In the genomic region with DNA sequence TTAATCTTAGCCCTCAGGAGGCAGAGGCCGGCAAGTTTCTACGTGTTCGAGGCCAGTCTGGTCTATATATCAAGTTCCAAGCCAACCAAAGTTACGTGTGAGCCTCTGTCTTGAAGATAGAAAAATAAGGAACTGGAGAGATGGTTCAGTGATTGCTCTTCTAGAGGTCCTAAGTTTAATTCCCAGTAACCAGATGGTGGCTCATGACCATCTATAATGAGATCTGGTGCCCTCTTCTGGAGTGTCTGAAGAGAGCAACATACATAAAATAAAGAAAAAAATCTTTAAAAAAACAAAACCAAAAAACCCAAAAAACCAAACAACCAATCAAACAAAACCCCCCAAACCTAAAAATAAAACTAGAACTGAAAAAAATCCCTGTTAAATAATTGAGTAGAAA, we compare ENCODE assay signal across 21 mouse cellular contexts. TPM values are rescaled to one million over a fixed set of nuclear protein-coding genes. Genes with fewer than 3 reads are reported as not detected.
A peak's percentile ranks its signal among the peaks of the same experiment; 100 is the strongest.
DNase-seq lines count a peak whose midpoint lies in the region; ATAC-seq and TF ChIP-seq lines count a peak whose summit lies in the region.
"Had no signal": no experiment of that assay in that cellular context is flagged by ENCODE, and none has a peak within 500 bp of the region (broad histone marks: within the 10 kb centered on the region; RNA-seq: fewer than 3 reads in every experiment).

No protein-coding gene starts in this region.

- H3K4me3 ChIP-seq in hindbrain, postnatal 0 days (ENCODE audit: low read length): no peak overlapping the region
- no peak overlapping the region for H3K4me3 ChIP-seq in hindbrain, embryonic 13.5 days
- no peak overlapping the region for H3K4me3 ChIP-seq in lung, postnatal 0 days (ENCODE audit: low read depth, low read length)
- H3K4me3 ChIP-seq: embryonic facial prominence, embryonic 13.5 days; forebrain, embryonic 15.5 days; limb, embryonic 15.5 days; neural tube, embryonic 12.5 days had no signal

- no peak overlapping the region for H3K9ac ChIP-seq in hindbrain, postnatal 0 days (replicated peaks; ENCODE audit: low read length)
- no peak overlapping the region for H3K9ac ChIP-seq in hindbrain, embryonic 13.5 days
- no peak overlapping the region for H3K9ac ChIP-seq in lung, postnatal 0 days (replicated peaks; ENCODE audit: low read depth)
- H3K9ac ChIP-seq: embryonic facial prominence, embryonic 13.5 days; forebrain, embryonic 15.5 days; limb, embryonic 15.5 days; neural tube, embryonic 12.5 days had no signal

- H3K4me1 ChIP-seq in hindbrain, postnatal 0 days (ENCODE audit: insufficient read depth, low read length): no peaks in the 10 kb centered on the region
- H3K4me1 ChIP-seq in hindbrain, embryonic 13.5 days (replicated peaks): no peaks in the 10 kb centered on the region
- H3K4me1 ChIP-seq in lung, postnatal 0 days (ENCODE audit: insufficient read depth, low read depth, low read length): no peaks in the 10 kb centered on the region
- H3K4me1 ChIP-seq: embryonic facial prominence, embryonic 13.5 days; forebrain, embryonic 15.5 days; limb, embryonic 15.5 days; neural tube, embryonic 12.5 days had no signal

- no peaks in the 10 kb centered on the region for H3K9me3 ChIP-seq in hindbrain, postnatal 0 days (ENCODE audit: low read length)
- no peaks in the 10 kb centered on the region for H3K9me3 ChIP-seq in hindbrain, embryonic 13.5 days
- H3K9me3 ChIP-seq in lung, postnatal 0 days (ENCODE audit: low read length): no peaks in the 10 kb centered on the region
- H3K9me3 ChIP-seq: embryonic facial prominence, embryonic 13.5 days; forebrain, embryonic 15.5 days; limb, embryonic 15.5 days; neural tube, embryonic 12.5 days had no signal

- 94% methylated on average over 4 of the region's 4 CpGs for WGBS in hindbrain, postnatal 0 days
- WGBS in hindbrain, embryonic 13.5 days: 87% methylated on average over 4 of the region's 4 CpGs
- WGBS in lung, postnatal 0 days: 89% methylated on average over 4 of the region's 4 CpGs

- no peaks in the 10 kb centered on the region for H3K27me3 ChIP-seq in hindbrain, postnatal 0 days (ENCODE audit: insufficient read depth, low read length)
- peaks cover 6% of the 10 kb centered on the region; the same call in 1 of the 2 replicates for H3K27me3 ChIP-seq in hindbrain, embryonic 13.5 days
- H3K27me3 ChIP-seq in lung, postnatal 0 days (replicated peaks; ENCODE audit: insufficient read depth, low read length): no peaks in the 10 kb centered on the region
- H3K27me3 ChIP-seq: embryonic facial prominence, embryonic 13.5 days; forebrain, embryonic 15.5 days; limb, embryonic 15.5 days; neural tube, embryonic 12.5 days had no signal

- no peak for DNase-seq in hindbrain, postnatal 0 days (ENCODE audit: low spot score)
- DNase-seq in lung, postnatal 0 days (ENCODE audit: low spot score): no peak
- no peak for DNase-seq in lung, postnatal 14 days
- peak; percentile 42 for DNase-seq in NIH3T3 (ENCODE audit: low read depth)
- DNase-seq in adrenal gland, adult 18-20 months (ENCODE audit: low spot score in 2 of 2): no peak
- no peak for DNase-seq in frontal cortex, postnatal 25 days (ENCODE audit: low spot score in 2 of 2)
- DNase-seq: adrenal gland, adult 8-10 months; cerebellum, adult 9-11 months; heart, adult 18-20 months; layer of hippocampus, postnatal 36 days; lung, postnatal 4 days; right cerebral cortex, postnatal 4 days; thymus, postnatal 14 days had no signal

- ATAC-seq in hindbrain, postnatal 0 days: no peak
- no peak for ATAC-seq in hindbrain, embryonic 13.5 days (ENCODE audit: low FRiP score)
- no peak for ATAC-seq in lung, postnatal 0 days
- ATAC-seq: CD4-positive, CD25-positive, alpha-beta regulatory T cell, adult 4 months; forebrain, embryonic 15.5 days had no signal

- no peak overlapping the region for H3K4me2 ChIP-seq in hindbrain, postnatal 0 days (ENCODE audit: low read depth, low read length)
- H3K4me2 ChIP-seq in hindbrain, embryonic 13.5 days: no peak overlapping the region
- no peak overlapping the region for H3K4me2 ChIP-seq in lung, postnatal 0 days (replicated peaks; ENCODE audit: low read depth, low read length)
- H3K4me2 ChIP-seq: embryonic facial prominence, embryonic 13.5 days; forebrain, embryonic 15.5 days; limb, embryonic 15.5 days; midbrain, embryonic 11.5 days; neural tube, embryonic 12.5 days had no signal

- no peaks in the 10 kb centered on the region for H3K36me3 ChIP-seq in hindbrain, postnatal 0 days (ENCODE audit: insufficient read depth, low read length)
- H3K36me3 ChIP-seq in hindbrain, embryonic 13.5 days: no peaks in the 10 kb centered on the region
- no peaks in the 10 kb centered on the region for H3K36me3 ChIP-seq in lung, postnatal 0 days (ENCODE audit: insufficient read depth, low read length)
- H3K36me3 ChIP-seq: embryonic facial prominence, embryonic 13.5 days; forebrain, embryonic 15.5 days; G1E; limb, embryonic 15.5 days; neural tube, embryonic 12.5 days had no signal

- TF ChIP-seq CTCF in hindbrain, postnatal 0 days (IDR thresholded peaks at IDR 0.05; ENCODE audit: low read depth): peak; percentile 34; the same call in 1 of the 2 replicates
- 0 out of 2 replicates have a peak, but pooled peaks have one; percentile 11 for TF ChIP-seq CTCF in lung, postnatal 0 days (IDR thresholded peaks at IDR 0.05)

- H3K27ac ChIP-seq in hindbrain, postnatal 0 days: no peak overlapping the region
- H3K27ac ChIP-seq in hindbrain, embryonic 13.5 days: no peak overlapping the region
- H3K27ac ChIP-seq in lung, postnatal 0 days (ENCODE audit: low read length): no peak overlapping the region
- H3K27ac ChIP-seq: embryonic facial prominence, embryonic 13.5 days; forebrain, embryonic 15.5 days; limb, embryonic 15.5 days; neural tube, embryonic 12.5 days had no signal

- no peak for TF ChIP-seq EP300 in lung, postnatal 0 days (IDR thresholded peaks at IDR 0.05)

RNA-seq across cellular contexts. Expression of gene Rlf, which starts 10.3 kb away (rescaled TPM):
- total RNA-seq in hindbrain, postnatal 0 days (2014; rRNA removed): 24.4 and 27.0 TPM in 2 replicates
- polyA plus RNA-seq in hindbrain, postnatal 0 days (2015; fragmentation: Nextera tagmentation; extraction: Ambion mirVana): 18.4 and 19.3 TPM in 2 replicates
- 31.7 and 33.4 TPM in 2 replicates for polyA plus RNA-seq in hindbrain, embryonic 13.5 days (2015; fragmentation: Nextera tagmentation; extraction: Ambion mirVana)
- polyA plus RNA-seq in lung, postnatal 0 days (2015; fragmentation: Nextera tagmentation; extraction: Ambion mirVana): 9.9 and 11.3 TPM in 2 replicates
- 10 to 100 TPM; 14.0 to 14.9 TPM for total RNA-seq in adrenal gland, adult 18-20 months (2021)
